8 mouse cellular contexts compared by ENCODE assay signal in genomic region chr7:144937490-144937889, GRCm38 (mm10). TPM values are rescaled to one million over a fixed set of nuclear protein-coding genes. Genes with fewer than 3 reads are reported as not detected.
A peak's percentile ranks its signal among the peaks of the same experiment; 100 is the strongest.
DNase-seq lines count a peak whose midpoint lies in the region; ATAC-seq and TF ChIP-seq lines count a peak whose summit lies in the region.

No protein-coding gene starts in this region.

- peak overlapping the region; percentile 77 for H3K9ac ChIP-seq in embryonic facial prominence, embryonic 14.5 days (ENCODE audit: low read depth, low read length)
- peak overlapping the region; percentile 88 for H3K9ac ChIP-seq in kidney, embryonic 14.5 days (ENCODE audit: low read depth, low read length)
- peak overlapping the region; percentile 71 for H3K9ac ChIP-seq in limb, embryonic 15.5 days
- peak overlapping the region; percentile 51; the same call in 1 of the 2 replicates for H3K9ac ChIP-seq in midbrain, postnatal 0 days (replicated peaks; ENCODE audit: low read length, poor library complexity, severe bottlenecking)

- peaks cover 46% of the 10 kb centered on the region for H3K36me3 ChIP-seq in embryonic facial prominence, embryonic 14.5 days (ENCODE audit: control insufficient read depth, insufficient read depth, low read length)
- peaks cover 48% of the 10 kb centered on the region for H3K36me3 ChIP-seq in kidney, embryonic 14.5 days (ENCODE audit: control insufficient read depth, insufficient read depth, low read length)
- H3K36me3 ChIP-seq in limb, embryonic 15.5 days: peaks cover 46% of the 10 kb centered on the region
- 0 out of 2 replicates have a peak, but pooled peaks cover 2% of the 10 kb centered on the region for H3K36me3 ChIP-seq in midbrain, postnatal 0 days (ENCODE audit: insufficient read depth, low read length)

- H3K9me3 ChIP-seq in embryonic facial prominence, embryonic 14.5 days (ENCODE audit: control insufficient read depth, low read length): no peaks in the 10 kb centered on the region
- H3K9me3 ChIP-seq in kidney, embryonic 14.5 days (ENCODE audit: control insufficient read depth, low read length): no peaks in the 10 kb centered on the region
- H3K9me3 ChIP-seq in limb, embryonic 15.5 days: no peaks in the 10 kb centered on the region
- H3K9me3 ChIP-seq in midbrain, postnatal 0 days (ENCODE audit: low read length): no peaks in the 10 kb centered on the region

- TF ChIP-seq CTCF in midbrain, postnatal 0 days (IDR thresholded peaks at IDR 0.05): peak; percentile 99

- H3K4me2 ChIP-seq in embryonic facial prominence, embryonic 14.5 days (ENCODE audit: low read depth, low read length): peak overlapping the region; percentile 93
- H3K4me2 ChIP-seq in kidney, embryonic 14.5 days (replicated peaks; ENCODE audit: low read depth, low read length): peak overlapping the region; percentile 90
- peak overlapping the region; percentile 97 for H3K4me2 ChIP-seq in limb, embryonic 15.5 days
- H3K4me2 ChIP-seq in midbrain, postnatal 0 days (ENCODE audit: low read depth, low read length, poor library complexity, severe bottlenecking): peak overlapping the region; percentile 84

- WGBS in embryonic facial prominence, embryonic 14.5 days: 1% methylated on average over 20 of the region's 20 CpGs
- 2% methylated on average over 20 of the region's 20 CpGs for WGBS in kidney, embryonic 14.5 days
- 2% methylated on average over 20 of the region's 20 CpGs for WGBS in limb, embryonic 15.5 days
- 2% methylated on average over 20 of the region's 20 CpGs for WGBS in midbrain, postnatal 0 days

- H3K27ac ChIP-seq in embryonic facial prominence, embryonic 14.5 days (replicated peaks; ENCODE audit: low read depth, low read length): peak overlapping the region; percentile 91
- peak overlapping the region; percentile 94 for H3K27ac ChIP-seq in kidney, embryonic 14.5 days (ENCODE audit: low read depth, low read length)
- H3K27ac ChIP-seq in limb, embryonic 15.5 days: peak overlapping the region; percentile 92
- no peak overlapping the region for H3K27ac ChIP-seq in midbrain, postnatal 0 days (ENCODE audit: low read depth, low read length)

- H3K4me3 ChIP-seq in embryonic facial prominence, embryonic 14.5 days (ENCODE audit: low read depth, low read length): peak overlapping the region; percentile 70
- peak overlapping the region; percentile 57 for H3K4me3 ChIP-seq in kidney, embryonic 14.5 days (ENCODE audit: low read length)
- peak overlapping the region; percentile 57 for H3K4me3 ChIP-seq in limb, embryonic 15.5 days
- peak overlapping the region; percentile 42 for H3K4me3 ChIP-seq in midbrain, postnatal 0 days (ENCODE audit: low read depth, low read length)

- peak; percentile 34 for ATAC-seq in embryonic facial prominence, embryonic 14.5 days (ENCODE audit: low read depth)
- no peak for ATAC-seq in kidney, embryonic 14.5 days (ENCODE audit: low FRiP score, low TSS enrichment)
- ATAC-seq in limb, embryonic 15.5 days (ENCODE audit: insufficient number of reproducible peaks, low FRiP score, low TSS enrichment, low read depth): peak; percentile 47
- peak; percentile 48 for ATAC-seq in midbrain, postnatal 0 days (ENCODE audit: low FRiP score)

- H3K4me1 ChIP-seq in embryonic facial prominence, embryonic 14.5 days (ENCODE audit: control insufficient read depth, insufficient read depth, low read length): peaks cover 5% of the 10 kb centered on the region
- peaks cover 19% of the 10 kb centered on the region for H3K4me1 ChIP-seq in kidney, embryonic 14.5 days (ENCODE audit: control insufficient read depth, insufficient read depth, low read length)
- H3K4me1 ChIP-seq in limb, embryonic 15.5 days: peaks cover 59% of the 10 kb centered on the region
- H3K4me1 ChIP-seq in midbrain, postnatal 0 days (ENCODE audit: insufficient read depth, low read length): peaks cover 9% of the 10 kb centered on the region

- H3K27me3 ChIP-seq in embryonic facial prominence, embryonic 14.5 days (replicated peaks; ENCODE audit: control insufficient read depth, insufficient read depth, low read length): 0 out of 2 replicates have a peak, but pooled peaks cover 6% of the 10 kb centered on the region
- no peaks in the 10 kb centered on the region for H3K27me3 ChIP-seq in kidney, embryonic 14.5 days (ENCODE audit: control insufficient read depth, insufficient read depth, low read length)
- 0 out of 2 replicates have a peak, but pooled peaks cover under 1% of the 10 kb centered on the region for H3K27me3 ChIP-seq in limb, embryonic 15.5 days
- H3K27me3 ChIP-seq in midbrain, postnatal 0 days (ENCODE audit: insufficient read depth, low read length): peaks cover 24% of the 10 kb centered on the region; the same call in 1 of the 2 replicates

- DNase-seq in 3134 (ENCODE audit: extremely low read depth, insufficient read length, low spot score): peak; percentile 88
- DNase-seq in adrenal gland, postnatal 36 days: peak; percentile 92 to 94
- DNase-seq in embryonic facial prominence, embryonic 14.5 days (ENCODE audit: low spot score): peak; percentile 93
- peak; percentile 82 to 89 for DNase-seq in heart, adult 9 months (ENCODE audit: low spot score in 2 of 2)
- DNase-seq in midbrain, postnatal 0 days (ENCODE audit: low spot score): peak; percentile 90
- peak; percentile 69 to 88 for DNase-seq in spleen, postnatal 10 days (ENCODE audit: low spot score in 2 of 2)

RNA-seq across cellular contexts. Expression of gene Ccnd1, which starts 2.2 kb away (rescaled TPM):
- 100 to 1,000 TPM; 121 to 178 TPM for total RNA-seq in adrenal gland, postnatal 36 days (2021)
- 137 and 146 TPM in 2 replicates for polyA plus RNA-seq in embryonic facial prominence, embryonic 14.5 days (2014; fragmentation: Nextera tagmentation; extraction: Ambion mirVana)
- polyA plus RNA-seq in kidney, embryonic 14.5 days (2014; fragmentation: Nextera tagmentation; extraction: Ambion mirVana): 231 and 315 TPM in 2 replicates
- 129 TPM in 2 replicates for polyA plus RNA-seq in limb, embryonic 15.5 days (2015; fragmentation: Nextera tagmentation; extraction: Ambion mirVana)
- 26.3 and 32.8 TPM in 2 replicates for total RNA-seq in midbrain, postnatal 0 days (2014; rRNA removed)
- polyA plus RNA-seq in midbrain, postnatal 0 days (2015; fragmentation: Nextera tagmentation; extraction: Ambion mirVana): 17.9 and 18.5 TPM in 2 replicates

RNA-seq across cellular contexts. Expression of gene LTO1, which starts 22.6 kb away (rescaled TPM):
- 10 to 100 TPM; 20.5 to 24.1 TPM for total RNA-seq in adrenal gland, postnatal 36 days (2021)
- 19.3 and 21.0 TPM in 2 replicates for polyA plus RNA-seq in embryonic facial prominence, embryonic 14.5 days (2014; fragmentation: Nextera tagmentation; extraction: Ambion mirVana)
- polyA plus RNA-seq in kidney, embryonic 14.5 days (2014; fragmentation: Nextera tagmentation; extraction: Ambion mirVana): 19.2 and 20.3 TPM in 2 replicates
- 27.9 and 28.1 TPM in 2 replicates for polyA plus RNA-seq in limb, embryonic 15.5 days (2015; fragmentation: Nextera tagmentation; extraction: Ambion mirVana)
- 19.2 and 19.8 TPM in 2 replicates for total RNA-seq in midbrain, postnatal 0 days (2014; rRNA removed)
- polyA plus RNA-seq in midbrain, postnatal 0 days (2015; fragmentation: Nextera tagmentation; extraction: Ambion mirVana): 17.9 and 18.9 TPM in 2 replicates

RNA-seq across cellular contexts. Expression of gene Fgf15, which starts 41.2 kb away (rescaled TPM):
- not detected for total RNA-seq in adrenal gland, postnatal 36 days (2021)
- polyA plus RNA-seq in embryonic facial prominence, embryonic 14.5 days (2014; fragmentation: Nextera tagmentation; extraction: Ambion mirVana): 0.42 and 5.3 TPM in 2 replicates
- 2.2 and 2.5 TPM in 2 replicates for polyA plus RNA-seq in kidney, embryonic 14.5 days (2014; fragmentation: Nextera tagmentation; extraction: Ambion mirVana)
- not detected in 2 replicates for polyA plus RNA-seq in limb, embryonic 15.5 days (2015; fragmentation: Nextera tagmentation; extraction: Ambion mirVana)
- 7.9 and 9.3 TPM in 2 replicates for total RNA-seq in midbrain, postnatal 0 days (2014; rRNA removed)
- polyA plus RNA-seq in midbrain, postnatal 0 days (2015; fragmentation: Nextera tagmentation; extraction: Ambion mirVana): 3.8 and 5.1 TPM in 2 replicates
